Mouse (Mus musculus) kidney, adult 9 months (tissue): ENCODE results near the gene Mfsd8.
"Not testable (repeated sequence)": the region's sequence is repeated elsewhere in the genome, so short reads cannot be mapped to it uniquely, and the experiment has no call there.

ENCODE experiments used
- DNase-seq: peaks from one replicate; pipeline ENCODE4 v3.0.0; 2022

Gene Mfsd8

GRCm38 (mm10) chr3:40846473-40846956, at the start of gene Mfsd8:
TSS of gene Mfsd8 (minus strand) at chr3:40846886.
- DNase-seq: peak; percentile 99

GRCm38 (mm10) chr3:40894336-40894735, 47.6 kb upstream of the Mfsd8 start:
- DNase-seq: not testable (repeated sequence)

GRCm38 (mm10) chr3:40893816-40894258, 47.2 kb upstream of the Mfsd8 start:
- peak; percentile 100 for DNase-seq

GRCm38 (mm10) chr3:40853123-40853738, 6.5 kb upstream of the Mfsd8 start:
- not testable (repeated sequence) for DNase-seq

GRCm38 (mm10) chr3:40847936-40848335, 1.2 kb upstream of the Mfsd8 start:
- not testable (repeated sequence) for DNase-seq

GRCm38 (mm10) chr3:40847018-40847417, 332 bp upstream of the Mfsd8 start:
- peak; percentile 70 for DNase-seq

- DNase-seq: not testable (repeated sequence)
Observed at GRCm38 (mm10) chr3:40846957-40847017, 101 bp upstream of the Mfsd8 start, which contains the start of gene Abhd18. TSS of gene Abhd18 (plus strand) at chr3:40846970.

GRCm38 (mm10) chr3:40845521-40845920, 1.2 kb downstream of the Mfsd8 start:
- DNase-seq: peak; percentile 9

GRCm38 (mm10) chr3:40813275-40813674, 33.4 kb downstream of the Mfsd8 start:
- DNase-seq: no peak

GRCm38 (mm10) chr3:40809894-40810293, 36.8 kb downstream of the Mfsd8 start:
- no peak for DNase-seq

- DNase-seq: no peak
Observed at GRCm38 (mm10) chr3:40808686-40809085, 38.0 kb downstream of the Mfsd8 start.

- DNase-seq: no peak
Observed at GRCm38 (mm10) chr3:40806871-40807270, 39.8 kb downstream of the Mfsd8 start.

- DNase-seq: peak; percentile 3
Observed at GRCm38 (mm10) chr3:40800373-40800823, 46.3 kb downstream of the Mfsd8 start.

GRCm38 (mm10) chr3:40799530-40800372, 46.9 kb downstream of the Mfsd8 start, which contains the start of gene Plk4:
TSS of gene Plk4 (plus strand) at chr3:40800019.
- peak; percentile 97 for DNase-seq

- peak; percentile 66 for DNase-seq
Observed at GRCm38 (mm10) chr3:40798500-40798899, 48.2 kb downstream of the Mfsd8 start.

GRCm38 (mm10) chr3:40798054-40798453, 48.6 kb downstream of the Mfsd8 start:
- DNase-seq: no peak

- no peak for DNase-seq
Observed at GRCm38 (mm10) chr3:40793783-40794182, 52.9 kb downstream of the Mfsd8 start.
